Mouse (Mus musculus) CH12.LX (cell line): ENCODE measurements around the gene Actl11.

Experiments
- BHLHE40 ChIP-seq: IDR thresholded peaks from 2 replicates; pipeline ENCODE4 v1.6.1; 2011; ENCODE audit warnings: mild to moderate bottlenecking, low read depth, low read length, improper control_type of control experiment
- CHD2 ChIP-seq: IDR thresholded peaks from 2 replicates; pipeline ENCODE4 v1.6.1; 2011; ENCODE audit warnings: low read length, improper control_type of control experiment
- CTCF ChIP-seq, 2 experiments: IDR thresholded peaks in 1 of 2; conservative IDR thresholded peaks in 1 of 2; 2 replicates each; pipeline ENCODE4 v1.5.1; 2011 to 2012; ENCODE audit warnings: low read depth in 2 of 2, low read length in 2 of 2, improper control_type of control experiment in 1 of 2, inconsistent platforms in 1 of 2, mild to moderate bottlenecking in 1 of 2, moderate library complexity in 1 of 2
- EP300 ChIP-seq: IDR thresholded peaks from 2 replicates; pipeline ENCODE4 v1.6.1; 2011; ENCODE audit warnings: low read length, improper control_type of control experiment
- ETS1 ChIP-seq: conservative IDR thresholded peaks from 2 replicates; pipeline ENCODE4 v1.6.1; 2012; ENCODE audit warnings: low read depth, mild to moderate bottlenecking, inconsistent platforms, low read length, improper control_type of control experiment, moderate library complexity
- MAZ ChIP-seq: IDR thresholded peaks from 2 replicates; pipeline ENCODE4 v1.6.1; 2012; ENCODE audit warnings: low read depth, mild to moderate bottlenecking, inconsistent platforms, low read length, improper control_type of control experiment, moderate library complexity
- MEF2A ChIP-seq: IDR thresholded peaks from 2 replicates; pipeline ENCODE4 v1.6.1; 2014; ENCODE audit warnings: low read depth, mild to moderate bottlenecking, inconsistent platforms, low read length, improper control_type of control experiment, borderline replicate concordance
- POLR2A ChIP-seq: IDR thresholded peaks from 2 replicates; pipeline ENCODE4 v1.6.1; 2011; ENCODE audit warnings: low read depth, mild to moderate bottlenecking, improper control_type of control experiment, low read length
- RAD21 ChIP-seq: IDR thresholded peaks from 2 replicates; pipeline ENCODE4 v1.6.1; 2011; ENCODE audit warnings: low read depth, mild to moderate bottlenecking, low read length, improper control_type of control experiment, moderate library complexity
- RCOR1 ChIP-seq: conservative IDR thresholded peaks from 2 replicates; pipeline ENCODE4 v1.6.1; 2012; ENCODE audit warnings: low read depth, mild to moderate bottlenecking, inconsistent platforms, low read length, improper control_type of control experiment
- SIN3A ChIP-seq: IDR thresholded peaks from 2 replicates; pipeline ENCODE4 v1.6.1; 2012; ENCODE audit warnings: low read length, improper control_type of control experiment, inconsistent platforms
- SMC3 ChIP-seq: IDR thresholded peaks from 2 replicates; pipeline ENCODE4 v1.6.1; 2011; ENCODE audit warnings: low read depth, low read length, improper control_type of control experiment

GRCm38 (mm10) chr9:107927749-107928148, 520 bp upstream of the Actl11 start:
- TF ChIP-seq EP300 (no peak), CTCF (conservative IDR thresholded peaks at IDR 0.05 in 1 of 2, IDR thresholded peaks at IDR 0.05 in 1 of 2; ENCODE audit: low read depth in 2 of 2, low read length in 2 of 2) (no peak), MAZ (no peak), RCOR1 (no peak), SMC3 (no peak), SIN3A (no peak), CHD2 (no peak), POLR2A (no peak), ETS1 (no peak), MEF2A (no peak), RAD21 (no peak), BHLHE40 (no peak)
